Mouse (Mus musculus) olfactory bulb, adult 2 months (tissue): ENCODE measurements around the gene Eps8.

Source experiments
- CTCF ChIP-seq: fragments of 200-500 bp; IDR thresholded peaks from 2 replicates; pipeline ENCODE4 v1.5.1; 2012; ENCODE audit warnings: low read depth, mild to moderate bottlenecking, low read length, moderate library complexity; ENCODE audit not compliant: insufficient read depth
- POLR2A ChIP-seq: fragments of 200-500 bp; IDR thresholded peaks from 2 replicates; pipeline ENCODE4 v1.6.1; 2012; ENCODE audit warnings: mild to moderate bottlenecking, low read depth, low read length, moderate library complexity; ENCODE audit not compliant: insufficient read depth

- TF ChIP-seq CTCF (no peak), POLR2A (no peak)
Observed at GRCm38 (mm10) chr6:137503009-137503408, 151.7 kb downstream of the Eps8 start.
